Mouse (Mus musculus) left cerebral cortex, postnatal 25 days (tissue): Measurements from ENCODE around the gene Wnt10b. TPM values are rescaled to one million over a fixed set of nuclear protein-coding genes. Genes with fewer than 3 reads are reported as not detected.

ENCODE experiments used
- DNase-seq, 2 experiments: peaks; one replicate each; pipeline ENCODE4 v3.0.0; 2022; ENCODE audit warnings: low spot score in 2 of 2, mixed read lengths in 1 of 2
- intact Hi-C: fragments of 180-260 bp; cut with DNase I; formaldehyde crosslinking; loops from one replicate; pipeline ENCODE4 v1.15.1; 2025
- total RNA-seq, 2 experiments: library from RNA; stranded (reverse); gene quantifications; 2 replicates each; pipeline ENCODE4 v1.2.3; 2021

The Wnt10b gene
- total RNA-seq, 2 experiments from 2014 or later = 0.37 to 0.62 TPM

GRCm38 (mm10) chr15:98798903-98799302 is 21.0 kb upstream of the Wnt10b start:
- intact Hi-C loops = loop anchor here (10.0 kb wide), 1 partner anchor 224 kb away; the partner anchor contains the start of genes 4930415O20Rik and Ccnt1
- no peak for DNase-seq

GRCm38 (mm10) chr15:98797835-98798492 is 20.0 kb upstream of the Wnt10b start:
- DNase-seq = no peak
- intact Hi-C loops = loop anchor here (10.0 kb wide), 1 partner anchor 223 kb away; the partner anchor contains the start of genes 4930415O20Rik and Ccnt1

- intact Hi-C loops = loop anchor here (10.0 kb wide), 1 partner anchor 222 kb away; the partner anchor contains the start of genes 4930415O20Rik and Ccnt1
- DNase-seq = peak in 1 of 2 experiments; percentile 59
These were observed 19.0 kb upstream of the Wnt10b start for GRCm38 (mm10) chr15:98796803-98797595.

- no peak for DNase-seq
- intact Hi-C loops = loop anchor here (10.0 kb wide), 1 partner anchor 218 kb away; the partner anchor contains the start of genes 4930415O20Rik and Ccnt1
These were observed 15.3 kb upstream of the Wnt10b start for GRCm38 (mm10) chr15:98793141-98793698.

GRCm38 (mm10) chr15:98792233-98793020 is 14.5 kb upstream of the Wnt10b start:
- intact Hi-C loops = loop anchor here (10.0 kb wide), 1 partner anchor 218 kb away; the partner anchor contains the start of genes 4930415O20Rik and Ccnt1
- DNase-seq = peak; percentile 69 to 70

- intact Hi-C loops = loop anchor here (10.0 kb wide), 1 partner anchor 217 kb away; the partner anchor contains the start of genes 4930415O20Rik and Ccnt1
- no peak for DNase-seq
These were observed 13.8 kb upstream of the Wnt10b start for GRCm38 (mm10) chr15:98791771-98792170.

- intact Hi-C loops = loop anchor here (10.0 kb wide), 1 partner anchor 216 kb away; the partner anchor contains the start of genes 4930415O20Rik and Ccnt1
- DNase-seq = no peak
These were observed 13.3 kb upstream of the Wnt10b start for GRCm38 (mm10) chr15:98791221-98791620.

GRCm38 (mm10) chr15:98790761-98791160 is 12.8 kb upstream of the Wnt10b start:
- no peak for DNase-seq
- intact Hi-C loops = loop anchor here (10.0 kb wide), 1 partner anchor 216 kb away; the partner anchor contains the start of genes 4930415O20Rik and Ccnt1

GRCm38 (mm10) chr15:98789661-98790535 is 11.9 kb upstream of the Wnt10b start, which contains the start of gene Wnt1:
Gene Wnt1, plus strand, starts transcription at chr15:98789857.
- no peak for DNase-seq
- intact Hi-C loops = loop anchor here (2.0 to 10.0 kb wide), 2 partner anchors 27 to 215 kb away; partner anchors contain the start of genes 4930415O20Rik, Arf3 and Ccnt1

- intact Hi-C loops = loop anchor here (2.0 kb wide), 1 partner anchor 26 kb away; the partner anchor contains the start of gene Arf3
- DNase-seq = no peak
These were observed 11.2 kb upstream of the Wnt10b start for GRCm38 (mm10) chr15:98788972-98789660.

- intact Hi-C loops = loop anchor here (2.0 kb wide), 1 partner anchor 25 kb away; the partner anchor contains the start of gene Arf3
- DNase-seq = no peak
These were observed 10.0 kb upstream of the Wnt10b start for GRCm38 (mm10) chr15:98787930-98788329.

GRCm38 (mm10) chr15:98785744-98786143 is 7.8 kb upstream of the Wnt10b start:
- no peak for DNase-seq

GRCm38 (mm10) chr15:98781166-98781565 is 3.2 kb upstream of the Wnt10b start:
- intact Hi-C loops = no loop called here
- no peak for DNase-seq

More at GRCm38 (mm10) chr15:98785744-98786143, 7.8 kb upstream of the Wnt10b start:
- intact Hi-C loops = no loop called here

- DNase-seq = no peak
These were observed 2.6 kb upstream of the Wnt10b start for GRCm38 (mm10) chr15:98780573-98780972.

GRCm38 (mm10) chr15:98780075-98780474 is 2.1 kb upstream of the Wnt10b start:
- intact Hi-C loops = no loop called here
- DNase-seq = no peak

More at GRCm38 (mm10) chr15:98780573-98780972, 2.6 kb upstream of the Wnt10b start:
- intact Hi-C loops = no loop called here

GRCm38 (mm10) chr15:98778806-98779205 is 856 bp upstream of the Wnt10b start:
- no peak for DNase-seq
- intact Hi-C loops = no loop called here

GRCm38 (mm10) chr15:98778191-98778770 is 331 bp upstream of the Wnt10b start:
- no peak for DNase-seq
- intact Hi-C loops = no loop called here
